Mouse (Mus musculus) gastrocnemius, adult 18-20 months (tissue): ENCODE results near the gene Trappc6a. TPM values are rescaled to one million over a fixed set of nuclear protein-coding genes. Genes with fewer than 3 reads are reported as not detected.
A peak's percentile ranks its signal among the peaks of the same experiment; 100 is the strongest.

Experiments used
- DNase-seq: peaks from one replicate; pipeline ENCODE4 v3.0.0; 2021; ENCODE audit warnings: low spot score
- total RNA-seq, 2 experiments: library from RNA; stranded (reverse); gene quantifications; 2 replicates each; pipeline ENCODE4 v1.2.3; 2021

The Trappc6a gene
- total RNA-seq, 2 experiments from 2014 or later, result 9.0 to 9.4 TPM

DNA sequence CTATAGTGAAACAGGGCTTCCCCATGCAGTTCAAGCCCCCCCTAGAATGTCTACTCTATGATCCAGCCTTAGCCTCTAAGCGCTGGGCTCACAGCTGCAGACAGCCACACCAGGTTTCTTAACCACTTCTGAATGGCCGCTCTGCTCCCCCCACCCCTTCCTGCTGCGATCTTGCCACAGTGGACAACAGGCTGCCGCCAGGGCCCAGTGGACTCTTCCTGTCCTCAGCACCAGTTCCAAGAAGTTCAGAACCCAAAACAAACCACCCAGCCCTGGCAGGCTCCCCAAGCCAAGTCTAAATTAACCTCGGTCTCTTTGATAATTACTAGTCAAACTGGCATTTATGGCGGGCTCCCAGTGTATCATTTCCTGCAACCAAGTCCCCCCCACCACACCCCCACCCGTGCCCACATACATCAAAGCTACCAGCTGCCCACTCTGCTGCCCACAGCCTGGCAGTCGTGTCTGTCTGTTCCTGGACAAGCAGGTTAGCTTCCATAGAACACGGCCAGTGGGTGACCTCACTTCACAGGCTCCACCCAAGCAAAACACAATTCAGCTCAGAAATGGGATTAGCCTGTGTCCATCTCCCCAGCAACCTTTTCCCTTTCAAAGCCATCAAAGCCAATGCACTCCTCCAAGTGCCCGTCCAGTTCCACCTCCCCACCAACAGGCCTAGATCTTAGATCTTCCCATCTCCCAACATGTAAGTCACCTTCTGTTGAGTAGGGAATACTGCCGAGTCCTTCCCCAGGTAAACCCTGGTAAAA, 52.5 kb downstream of the Trappc6a start:
- no peak for DNase-seq

DNA sequence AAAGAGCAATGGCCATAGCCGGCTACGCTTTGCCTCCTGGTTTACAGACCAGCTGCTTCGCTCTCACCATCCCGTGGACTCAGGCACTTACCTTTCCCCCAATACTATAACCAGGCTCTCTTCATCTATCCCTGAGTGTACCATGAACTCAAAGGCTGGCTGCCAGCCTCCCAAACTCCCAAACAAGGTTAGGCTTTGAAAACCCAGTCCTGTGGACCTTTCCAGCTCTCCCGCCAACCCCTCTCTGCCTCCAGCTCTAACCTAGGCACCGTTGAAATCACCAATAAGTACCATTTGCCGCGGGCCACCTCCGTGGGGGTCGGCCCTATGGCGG, 53.2 kb downstream of the Trappc6a start:
- no peak for DNase-seq

- peak; percentile 89 for DNase-seq
These were observed 53.8 kb downstream of the Trappc6a start for GRCm38 (mm10) chr7:19561765-19562642.

DNA sequence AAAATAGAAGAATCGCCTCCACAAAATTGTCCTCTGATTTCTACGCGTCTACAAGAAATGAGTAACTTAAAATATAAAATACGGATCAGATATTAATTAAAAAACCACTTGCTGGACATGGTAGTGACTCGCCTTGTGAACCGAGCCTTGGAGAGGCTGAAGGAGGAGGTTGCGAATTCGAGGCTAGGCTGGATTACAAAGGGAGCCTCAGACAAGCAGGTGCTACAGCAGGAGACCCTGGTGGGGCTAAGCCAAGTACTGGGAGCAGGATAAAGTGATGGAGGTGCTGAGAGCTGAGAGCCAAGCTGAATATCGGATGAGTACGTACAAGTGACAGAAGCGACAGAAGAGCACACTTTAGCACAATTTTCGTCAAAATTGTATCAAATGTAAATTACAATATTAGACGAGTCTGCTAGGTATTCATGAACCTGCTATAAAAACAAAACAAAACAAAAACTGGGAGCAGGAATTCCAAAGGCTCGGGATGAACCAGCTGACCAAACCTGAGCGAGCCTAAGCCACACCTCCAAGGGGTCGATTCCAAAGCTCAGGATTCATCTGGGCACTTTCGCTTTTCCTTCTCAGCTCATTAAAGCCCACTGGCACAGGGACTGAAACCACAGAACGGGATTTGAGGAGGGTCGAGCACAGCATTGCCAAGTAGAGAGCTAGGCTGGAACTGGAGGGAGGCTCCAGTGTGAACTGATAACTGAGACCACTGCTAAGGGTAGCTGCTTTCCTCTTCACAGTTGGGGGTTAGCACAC, 54.6 kb downstream of the Trappc6a start, which contains the start of gene Ppp1r37:
TSS of gene Ppp1r37 (minus strand) at position 434 of the 768 bp plus-strand sequence.
- DNase-seq, result no peak

DNA sequence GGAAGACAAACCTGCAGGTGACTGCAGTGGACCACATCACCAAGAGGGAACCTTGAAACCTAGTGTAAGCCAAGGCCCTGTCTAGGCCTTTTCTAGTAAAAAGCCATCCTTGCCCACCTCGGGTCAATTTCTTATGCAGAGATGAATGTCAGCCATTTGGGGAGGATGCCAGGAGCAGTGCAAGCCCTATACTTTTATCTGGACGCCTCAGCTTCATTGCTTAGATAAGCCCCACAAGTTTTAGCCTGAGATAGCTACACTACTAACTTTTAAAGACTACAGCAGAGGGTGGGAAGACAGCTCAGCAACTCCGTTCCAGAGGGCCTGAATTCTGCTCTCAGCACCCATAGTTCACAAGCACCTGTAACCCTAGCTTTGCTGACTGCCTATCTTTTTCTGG, 55.7 kb downstream of the Trappc6a start:
- no peak for DNase-seq

DNA sequence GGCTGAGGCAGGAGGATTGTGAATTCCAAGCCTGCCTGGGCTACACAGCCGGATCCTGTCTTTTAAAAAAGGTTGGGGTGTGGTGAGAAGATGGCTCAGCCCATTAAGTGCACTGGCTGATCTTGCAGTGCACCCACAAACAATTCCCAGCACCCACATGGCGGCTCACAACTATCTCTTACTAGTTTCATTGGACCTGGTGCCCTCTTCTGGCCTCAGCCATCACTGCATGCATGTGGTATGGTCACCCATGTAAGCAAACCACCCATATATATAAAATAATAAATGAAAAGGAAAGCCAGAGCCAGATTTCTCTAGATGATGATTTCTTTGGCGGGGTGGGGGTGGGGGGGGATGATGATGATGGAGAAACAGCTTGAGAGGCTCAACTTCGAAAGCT, 56.3 kb downstream of the Trappc6a start:
- DNase-seq, result no peak

Other genes starting within 250 kb of the Trappc6a start
- 10 to 100 TPM; 11.6 to 22.2 TPM for gene Vasp, start 236.6 kb upstream of the Trappc6a start, total RNA-seq
- gene Ppm1n, start 228.3 kb upstream of the Trappc6a start, total RNA-seq, result under 1 TPM; 0.30 to 0.36 TPM
- gene Rtn2, start 225.8 kb upstream of the Trappc6a start, total RNA-seq, result 1,000 to 10,000 TPM; 1,025 to 1,102 TPM
- 1 to 10 TPM in 1 of 2 experiments, under 1 TPM in 1; 0.57 to 2.5 TPM for gene Fosb, start 198.3 kb upstream of the Trappc6a start, total RNA-seq
- 10 to 100 TPM; 30.0 to 30.8 TPM for gene Ercc1, start 163.6 kb upstream of the Trappc6a start, total RNA-seq
- 10 to 100 TPM; 10.8 to 11.4 TPM for gene Cd3eap, start 148.9 kb upstream of the Trappc6a start, total RNA-seq
- 1 to 10 TPM; 3.6 to 5.3 TPM for gene Ppp1r13l, start 148.6 kb upstream of the Trappc6a start, total RNA-seq
- gene Ercc2, start 126.4 kb upstream of the Trappc6a start, total RNA-seq, result 10 to 100 TPM in 1 of 2 experiments, 1 to 10 TPM in 1; 9.0 to 10.6 TPM
- under 1 TPM in 1 of 2 experiments, not detected in 1; 0.21 TPM for gene Klc3, start 104.3 kb upstream of the Trappc6a start, total RNA-seq
- gene Ckm, start 103.6 kb upstream of the Trappc6a start, total RNA-seq, result over 10,000 TPM; 37,972 to 42,859 TPM
- gene Mark4, start 49.6 kb upstream of the Trappc6a start, total RNA-seq, result 10 to 100 TPM; 18.5 to 20.8 TPM
- gene Exoc3l2, start 45.1 kb upstream of the Trappc6a start, total RNA-seq, result 1 to 10 TPM in 1 of 2 experiments, under 1 TPM in 1; 0.57 to 1.5 TPM
- 1 to 10 TPM; 1.9 to 2.2 TPM for gene Bloc1s3, start within 50 bp of the Trappc6a start, total RNA-seq
- not detected for gene Nkpd1, start 9.4 kb downstream of the Trappc6a start, total RNA-seq
- gene Ppp1r37, start 54.7 kb downstream of the Trappc6a start, total RNA-seq, result 10 to 100 TPM; 43.4 to 47.5 TPM
- under 1 TPM; 0.43 to 0.71 TPM for gene Zfp296, start 68.9 kb downstream of the Trappc6a start, total RNA-seq
- gene Gemin7, start 69.2 kb downstream of the Trappc6a start, total RNA-seq, result 10 to 100 TPM; 72.9 to 81.2 TPM
- 10 to 100 TPM in 1 of 2 experiments, 1 to 10 TPM in 1; 8.7 to 10.4 TPM for gene Clasrp, start 96.1 kb downstream of the Trappc6a start, total RNA-seq
- gene Relb, start 121.0 kb downstream of the Trappc6a start, total RNA-seq, result 10 to 100 TPM in 1 of 2 experiments, 1 to 10 TPM in 1; 6.7 to 11.0 TPM
- 10 to 100 TPM; 46.8 to 47.3 TPM for gene Clptm1, start 156.6 kb downstream of the Trappc6a start, total RNA-seq
- gene Apoc2, start 169.5 kb downstream of the Trappc6a start, total RNA-seq, result under 1 TPM in 1 of 2 experiments, not detected in 1; 0.74 TPM
- not detected for gene Gm44805, start 173.0 kb downstream of the Trappc6a start, total RNA-seq
- gene Apoc4, start 173.1 kb downstream of the Trappc6a start, total RNA-seq, result under 1 TPM in 1 of 2 experiments, not detected in 1; 0.95 TPM
- 1 to 10 TPM in 1 of 2 experiments, under 1 TPM in 1; 0.84 to 4.3 TPM for gene Apoc1, start 184.3 kb downstream of the Trappc6a start, total RNA-seq
- gene Apoe, start 190.8 kb downstream of the Trappc6a start, total RNA-seq, result 10 to 100 TPM; 59.5 to 87.1 TPM
- 10 to 100 TPM; 40.8 to 44.0 TPM for gene Tomm40, start 207.0 kb downstream of the Trappc6a start, total RNA-seq
- gene Nectin2, start 242.1 kb downstream of the Trappc6a start, total RNA-seq, result 1 to 10 TPM in 1 of 2 experiments, under 1 TPM in 1; 0.64 to 2.0 TPM